Mouse (Mus musculus) liver, embryonic 18 days (tissue): ENCODE results near the gene Rgs21. TPM values are rescaled to one million over a fixed set of nuclear protein-coding genes. Genes with fewer than 3 reads are reported as not detected.

Experiments used
- polyA plus RNA-seq: library from polyadenylated mRNA; depleted of rRNA; stranded (reverse); fragments of >200 nt; gene quantifications from 2 replicates; pipeline ENCODE4 v1.2.3, GENCODE M21; 2012; rRNA removed

Gene Rgs21
- not detected in 2 replicates for polyA plus RNA-seq

DNA sequence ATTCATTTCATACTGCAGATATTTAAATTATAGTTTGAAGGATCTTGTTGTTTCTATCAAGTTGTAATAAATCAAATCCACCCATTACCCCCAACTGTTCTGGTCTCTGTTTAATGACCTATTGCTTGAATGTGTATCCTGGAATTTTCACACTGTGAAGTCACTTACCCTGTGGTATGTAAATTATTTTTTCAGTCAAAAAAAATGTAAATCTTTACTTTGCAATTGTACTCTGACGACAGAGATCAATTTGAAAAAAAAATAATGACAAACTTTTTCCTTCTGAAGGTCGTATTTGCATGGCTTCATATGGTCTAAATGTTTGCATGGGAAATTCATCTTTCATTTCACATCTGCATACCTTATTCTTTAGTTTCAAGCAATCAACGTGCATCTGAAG, at the start of gene Rgs21:
Gene Rgs21, minus strand, starts transcription at position 101 of the 400 bp plus-strand sequence.

Other genes starting within 250 kb of the Rgs21 start
- gene Rgs18, start 207.8 kb upstream of the Rgs21 start, polyA plus RNA-seq: 7.3 and 8.3 TPM in 2 replicates